Mouse (Mus musculus) kidney, postnatal 14 days (tissue): ENCODE results near the gene Gm26897.

ENCODE experiments used
- DNase-seq: peaks from one replicate; pipeline ENCODE4 v3.0.0; 2022; ENCODE audit warnings: mixed read lengths

Gm26897 gene

DNA sequence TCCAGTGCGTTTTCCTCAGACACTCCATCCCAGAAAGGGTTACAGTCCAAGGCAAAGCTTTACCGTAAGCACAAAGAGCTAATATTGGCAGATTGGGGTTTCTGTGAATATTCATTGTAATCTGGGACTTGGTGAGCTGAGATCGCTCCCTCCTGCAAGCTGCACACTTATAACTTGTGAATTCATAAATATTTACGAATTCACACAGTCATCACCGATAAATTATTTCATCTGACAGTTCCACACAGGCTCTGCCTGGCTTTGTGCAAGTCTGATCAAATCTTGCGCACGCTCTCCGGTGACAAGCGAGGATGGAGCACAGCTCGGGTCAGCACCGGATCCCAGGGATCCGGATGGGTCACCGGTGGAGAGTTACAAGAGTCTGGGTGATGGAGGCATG lies 16.4 kb downstream of the Gm26897 start:
- DNase-seq = no peak

DNA sequence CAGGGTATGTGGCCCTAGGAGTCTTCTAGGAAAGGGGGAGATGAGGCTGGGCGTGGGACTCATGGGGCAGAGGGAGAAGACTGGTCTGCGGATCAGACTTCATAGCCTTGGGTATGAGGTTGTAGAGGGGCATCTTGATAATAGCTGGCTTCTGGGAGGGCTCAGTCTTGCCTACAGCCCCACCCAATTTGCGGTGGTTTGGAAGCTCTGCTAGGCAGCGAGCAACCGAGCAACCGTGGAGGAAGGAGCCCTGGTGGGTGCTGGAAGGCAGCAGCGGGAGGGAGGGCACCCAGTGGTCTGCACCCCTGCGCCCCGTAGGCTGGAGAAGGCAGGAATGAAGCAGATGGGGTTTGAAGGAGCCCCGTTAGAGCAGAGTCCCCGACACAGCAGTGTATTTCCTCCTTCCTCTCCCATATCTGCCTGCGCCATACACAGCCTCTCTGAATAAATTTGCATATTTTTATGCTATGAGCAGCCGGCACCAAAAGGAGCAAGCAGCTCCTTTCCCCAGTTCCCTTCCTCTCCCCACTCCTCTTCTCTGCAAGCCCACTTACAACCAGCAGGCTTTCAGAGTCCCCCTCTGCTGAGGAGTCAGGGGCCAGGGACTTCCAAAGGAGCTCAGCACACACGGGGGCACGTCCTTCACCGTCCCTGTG lies 20.9 kb downstream of the Gm26897 start:
- no peak for DNase-seq

DNA sequence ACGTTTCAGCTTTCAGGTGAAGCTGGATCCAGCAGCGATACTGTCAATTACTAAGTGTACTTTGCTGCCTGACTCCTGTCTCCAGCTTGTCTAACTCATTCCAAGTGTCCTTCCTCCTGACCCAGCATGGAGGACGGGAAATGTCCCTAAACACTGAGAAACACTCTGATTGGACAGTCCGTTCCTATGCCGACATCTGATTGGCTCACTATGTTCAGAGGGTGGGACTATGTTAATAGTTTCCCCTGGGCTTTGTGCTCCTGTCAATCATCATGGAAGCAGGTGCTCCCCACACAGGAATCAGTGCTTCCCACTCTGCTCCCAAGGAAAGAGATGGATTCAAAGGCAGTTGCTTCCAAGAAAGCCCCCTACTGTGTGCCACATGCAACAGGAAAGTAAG lies 21.6 kb downstream of the Gm26897 start:
- no peak for DNase-seq

DNA sequence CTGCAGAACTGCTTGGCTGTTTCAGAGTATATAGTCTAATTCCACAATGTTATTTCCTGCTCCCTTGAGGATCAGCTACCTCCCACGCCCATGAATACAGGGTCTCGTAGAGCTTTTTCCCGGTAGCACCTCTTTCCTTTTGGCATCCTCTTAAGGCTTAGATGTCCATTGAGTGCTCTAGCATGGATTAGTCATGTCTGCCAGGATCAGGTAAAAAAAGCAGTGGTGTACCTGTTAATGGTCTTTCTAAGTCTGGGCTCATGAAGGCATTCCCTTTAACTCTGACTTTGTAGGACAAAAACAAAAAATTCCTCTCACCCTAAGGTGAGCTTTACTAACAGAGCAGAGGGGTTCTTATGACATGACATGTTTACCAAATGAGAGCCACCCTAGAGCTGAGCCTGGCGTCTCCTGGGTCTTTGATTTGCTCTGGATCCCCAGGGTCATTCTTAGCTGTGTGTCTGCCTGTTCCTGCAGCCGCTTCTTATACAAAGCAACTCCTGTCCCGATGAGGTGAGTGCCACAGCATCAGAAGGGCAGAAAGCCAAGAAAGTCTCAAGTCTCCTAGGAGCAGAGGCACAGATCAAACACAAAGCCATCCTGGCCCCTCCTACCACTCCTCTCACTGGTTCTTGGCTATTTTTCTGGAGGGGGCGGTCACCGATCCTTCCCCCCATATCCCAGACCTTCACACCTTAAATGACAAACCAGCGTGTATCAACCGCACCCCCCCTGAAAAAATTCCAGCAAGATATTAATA lies 27.2 kb downstream of the Gm26897 start:
- peak; percentile 21 for DNase-seq

DNA sequence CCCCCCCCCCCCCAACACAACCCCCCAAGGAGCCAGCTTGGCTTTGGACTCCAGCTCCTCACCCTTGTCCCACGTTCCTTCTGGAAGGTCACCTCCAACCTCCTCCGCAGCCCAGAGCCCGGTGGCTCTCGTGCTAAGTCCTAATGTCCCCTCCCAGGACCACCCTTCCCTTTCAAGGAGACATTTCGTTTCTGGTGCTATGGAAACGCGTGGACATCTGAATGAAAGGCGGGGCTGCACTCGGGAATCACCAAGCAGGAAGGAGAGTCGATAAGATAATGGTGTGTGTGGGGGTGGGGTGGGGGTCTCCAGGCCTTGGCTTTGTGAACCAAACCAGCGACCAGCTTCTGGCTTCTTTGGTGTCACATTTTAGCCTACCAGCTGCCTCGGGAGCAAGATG lies 27.9 kb downstream of the Gm26897 start:
- DNase-seq = peak; percentile 13

DNA sequence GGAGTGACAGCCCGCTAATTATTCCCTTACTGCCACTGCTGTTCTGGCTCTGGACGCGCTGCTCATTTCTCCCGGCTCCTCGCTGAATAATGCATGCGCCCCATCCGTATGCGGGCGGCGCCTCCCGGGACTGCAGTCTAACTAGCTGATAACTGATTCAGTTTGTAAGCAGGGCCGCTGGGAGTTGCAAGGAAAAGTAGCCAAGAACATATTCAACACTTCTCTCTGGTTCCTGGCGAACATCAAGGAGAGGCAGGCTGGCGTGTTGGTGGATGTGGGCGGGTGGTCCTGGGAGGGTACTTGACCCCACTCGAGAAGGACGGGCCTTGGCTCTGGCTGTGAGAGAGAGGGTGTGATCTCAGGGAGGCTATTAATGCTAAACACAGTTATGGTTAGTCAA lies 28.4 kb downstream of the Gm26897 start:
- peak; percentile 58 for DNase-seq

DNA sequence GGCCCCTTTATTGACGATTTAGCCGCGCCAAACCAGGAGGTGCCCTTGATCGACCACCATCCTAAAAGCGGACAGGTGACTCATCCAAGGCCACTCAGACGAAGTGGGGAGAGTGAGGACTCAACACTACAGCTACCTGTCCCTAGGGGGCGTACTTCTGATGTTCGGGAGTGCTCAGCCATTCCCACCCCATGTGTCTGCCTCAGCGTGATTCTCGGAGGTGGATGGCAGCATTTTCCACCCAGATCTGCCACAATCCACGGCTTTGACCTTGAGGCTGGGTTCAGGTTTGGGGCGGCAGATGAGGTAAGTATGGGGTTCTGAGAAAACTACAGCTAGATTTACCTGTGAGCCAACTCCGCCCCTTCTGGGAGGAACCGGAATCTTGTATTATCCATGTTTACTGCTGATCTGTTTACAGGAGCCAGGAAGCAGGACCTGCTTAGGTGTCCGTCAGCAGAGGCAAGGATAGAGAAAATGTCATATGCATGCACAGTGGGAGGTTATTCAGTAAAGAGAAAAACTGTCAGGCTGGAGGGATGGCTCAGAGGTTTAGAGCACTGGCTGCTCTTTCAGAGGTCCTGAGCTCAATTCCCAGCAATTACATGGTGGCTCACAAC lies 32.1 kb downstream of the Gm26897 start:
- DNase-seq = no peak

DNA sequence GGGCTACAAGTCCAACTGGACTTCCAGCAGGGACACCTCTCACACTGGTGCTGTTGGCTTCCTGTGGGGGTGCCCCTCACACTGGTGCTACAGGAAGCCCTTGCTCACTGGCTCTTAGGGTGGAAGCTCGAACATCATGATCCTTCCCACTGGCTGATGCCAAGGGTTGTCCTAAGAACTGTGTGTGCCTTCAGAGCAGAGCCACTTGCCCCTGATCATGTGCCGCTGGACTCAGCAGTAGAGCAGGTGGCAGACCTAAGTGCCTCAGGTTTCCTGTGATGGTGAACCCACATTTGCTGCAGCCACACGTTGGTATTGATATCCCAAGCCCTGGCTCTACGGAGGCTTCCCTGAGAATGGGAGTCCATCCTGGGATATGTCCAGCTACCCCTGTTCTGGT lies 33.0 kb downstream of the Gm26897 start:
- DNase-seq = no peak

DNA sequence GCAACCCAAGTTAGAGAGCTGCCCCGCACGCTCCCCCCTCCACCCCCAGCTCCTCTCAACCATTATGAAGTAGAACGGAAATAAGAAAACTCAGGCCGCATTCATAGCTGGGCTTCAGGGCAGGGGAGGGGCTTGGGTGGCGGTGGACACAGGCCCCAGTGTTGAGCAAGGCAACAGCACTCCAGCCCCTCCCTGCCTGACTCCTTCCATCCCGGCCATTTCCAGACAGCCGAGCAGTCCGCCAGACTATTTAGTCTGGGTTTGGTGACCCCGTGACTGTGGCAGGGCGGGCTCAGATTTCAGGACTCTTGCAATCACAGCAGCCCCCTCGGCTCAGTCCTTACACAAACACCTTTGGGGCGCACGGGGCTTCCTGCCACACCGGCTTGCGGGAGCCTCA lies 36.5 kb downstream of the Gm26897 start:
- DNase-seq = peak; percentile 57

DNA sequence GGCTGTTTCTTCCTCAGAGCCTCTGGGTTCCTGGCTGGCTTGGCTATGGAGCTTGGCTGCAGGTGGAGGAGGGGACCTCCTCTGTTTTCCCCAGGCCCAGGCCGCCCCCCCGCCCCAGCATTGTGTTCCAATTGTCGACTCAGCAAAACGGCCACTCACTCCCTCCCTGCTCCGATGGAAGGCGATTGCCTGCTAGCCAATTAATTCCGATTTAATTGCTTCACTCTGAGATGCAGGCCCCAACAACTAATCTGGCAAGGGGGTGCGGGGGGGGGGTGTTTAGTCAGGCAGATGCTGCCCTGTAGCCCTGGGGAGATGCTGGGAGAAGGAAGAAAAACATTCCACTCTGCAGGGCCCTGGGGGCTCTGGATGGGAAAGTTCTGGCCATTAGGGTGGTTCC lies 38.4 kb downstream of the Gm26897 start:
- no peak for DNase-seq

DNA sequence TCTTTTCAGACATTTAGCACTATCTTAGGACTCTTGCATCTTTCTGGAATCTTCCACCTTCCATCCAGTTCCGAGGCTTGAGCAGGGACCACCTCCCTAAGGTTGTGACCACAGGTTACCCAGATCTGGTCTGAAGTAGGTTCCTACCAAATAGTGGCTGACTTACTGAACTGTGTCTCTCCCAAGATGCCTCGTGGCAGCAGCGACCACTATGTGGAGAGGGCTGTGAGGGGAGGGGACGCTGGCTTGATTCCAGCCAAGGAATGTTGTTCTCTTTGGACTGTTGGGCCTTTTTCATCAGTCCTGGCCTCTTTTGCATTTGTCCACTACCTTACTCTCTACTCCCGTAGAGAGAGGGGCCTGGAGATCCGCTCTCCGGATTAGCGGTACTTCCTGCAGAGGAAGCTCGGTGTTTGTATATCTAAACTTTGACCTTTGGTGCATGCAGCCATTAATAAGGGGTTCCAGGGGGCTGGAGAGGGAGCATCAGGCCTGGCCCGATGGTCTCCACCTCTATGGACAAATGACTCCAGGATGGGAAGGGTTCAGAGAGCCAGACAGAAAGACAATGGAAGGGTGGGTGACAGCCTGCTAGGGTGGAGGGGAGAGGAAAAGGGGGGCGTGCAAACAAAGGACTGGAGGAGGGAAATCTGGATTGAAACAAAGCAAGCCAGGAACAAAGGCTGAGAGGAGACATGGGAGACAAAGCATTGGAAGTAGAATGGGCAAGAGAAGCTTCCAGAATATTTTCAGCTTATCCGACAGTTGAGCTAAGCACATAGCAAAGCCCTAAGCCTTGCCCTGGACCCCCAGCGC lies 39.1 kb downstream of the Gm26897 start:
- no peak for DNase-seq

DNA sequence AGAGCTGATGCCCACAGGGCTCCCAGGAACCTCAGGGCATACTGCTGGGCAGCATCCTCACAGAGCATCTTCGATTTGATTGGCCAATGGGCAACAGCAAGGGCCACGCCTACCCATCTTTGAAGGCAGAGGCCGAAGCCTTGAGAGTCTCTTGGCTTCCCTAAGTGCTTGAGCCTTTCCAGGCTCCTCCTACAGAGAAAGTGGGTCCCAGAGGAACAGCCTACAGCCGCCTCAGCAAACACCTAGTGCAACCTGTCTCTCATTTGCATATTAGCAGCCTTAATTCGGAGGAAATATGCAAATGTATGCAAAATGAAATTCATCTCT lies 39.6 kb downstream of the Gm26897 start:
- DNase-seq = no peak

DNA sequence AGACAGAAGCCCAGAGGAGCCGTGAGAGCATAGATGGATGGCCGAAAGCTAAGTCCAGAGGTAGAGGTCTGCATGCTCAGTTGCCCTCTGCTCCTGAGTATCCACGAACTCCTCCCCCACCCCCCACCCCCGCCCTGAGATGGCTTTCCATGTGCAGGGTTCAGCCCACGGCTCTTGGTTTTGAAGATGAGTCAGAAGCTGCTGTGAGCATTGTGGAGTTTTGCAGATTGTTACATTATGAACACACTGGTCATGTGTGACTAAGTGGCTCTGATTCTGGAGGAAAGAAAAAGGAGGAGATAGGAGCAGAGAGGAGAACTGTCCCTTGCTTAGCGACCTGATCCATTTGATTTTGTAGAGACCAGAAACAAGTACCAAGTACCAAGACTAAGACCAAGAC lies 42.5 kb downstream of the Gm26897 start:
- no peak for DNase-seq

DNA sequence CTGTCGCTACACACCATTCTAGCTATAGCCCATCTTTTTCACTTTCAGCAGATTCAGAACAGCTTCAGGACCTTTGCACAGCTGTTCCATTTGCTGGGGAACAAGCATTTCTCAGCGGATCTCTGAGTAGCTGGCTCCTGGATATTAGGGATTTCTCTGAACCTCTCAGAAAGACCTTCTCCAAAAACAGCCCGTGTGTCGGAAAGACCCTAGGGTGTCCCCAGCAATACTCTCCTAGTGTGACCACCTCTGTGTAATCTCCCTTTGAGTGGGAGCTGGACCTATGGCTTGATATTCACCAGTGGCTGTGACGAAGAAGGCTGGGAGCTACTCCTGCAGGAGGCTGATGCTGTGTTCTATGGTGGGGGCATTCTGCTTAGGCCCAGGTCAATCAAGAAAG lies 44.4 kb downstream of the Gm26897 start:
- no peak for DNase-seq

DNA sequence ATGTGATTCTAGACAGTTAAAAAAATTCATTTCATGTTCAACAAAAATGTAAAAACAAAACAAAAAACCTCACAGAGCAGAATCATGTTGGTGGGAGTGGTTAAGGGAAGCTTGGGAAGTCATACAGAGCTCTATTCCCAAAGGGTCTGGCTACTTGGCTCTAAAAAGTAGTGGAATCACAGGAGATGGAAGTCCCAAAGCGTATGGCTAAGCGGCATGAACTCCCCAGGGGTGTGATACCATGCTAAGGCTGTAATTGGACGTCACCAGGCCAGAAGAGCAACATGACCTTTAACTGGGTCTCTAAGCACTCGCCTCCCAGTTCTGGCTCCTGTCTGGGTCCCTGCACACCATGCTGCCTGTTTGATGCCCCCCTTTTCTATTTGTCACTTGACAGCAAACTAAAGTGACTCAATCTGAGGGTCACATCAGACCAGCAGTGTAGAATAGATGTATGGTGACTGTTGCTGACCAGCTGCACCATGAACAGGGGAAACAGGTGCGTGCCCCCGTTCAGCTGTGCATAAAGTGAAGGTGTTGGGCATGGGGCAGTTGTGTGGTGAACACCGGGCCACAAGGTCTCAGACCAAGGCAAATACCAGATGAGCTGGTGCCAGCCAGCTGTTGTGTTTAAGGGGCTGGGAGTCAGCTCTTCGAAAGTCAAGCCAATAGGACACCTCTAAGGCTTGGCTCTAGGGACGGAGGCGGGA lies 46.2 kb downstream of the Gm26897 start:
- no peak for DNase-seq
